Mouse (Mus musculus) right cerebral cortex, postnatal 10 days (tissue): ENCODE data around the gene Slc38a4.

ENCODE experiments used
- DNase-seq, 2 experiments: peaks; one replicate each; pipeline ENCODE4 v3.0.0; 2021; ENCODE audit warnings: low spot score in 2 of 2

The Slc38a4 gene

DNA sequence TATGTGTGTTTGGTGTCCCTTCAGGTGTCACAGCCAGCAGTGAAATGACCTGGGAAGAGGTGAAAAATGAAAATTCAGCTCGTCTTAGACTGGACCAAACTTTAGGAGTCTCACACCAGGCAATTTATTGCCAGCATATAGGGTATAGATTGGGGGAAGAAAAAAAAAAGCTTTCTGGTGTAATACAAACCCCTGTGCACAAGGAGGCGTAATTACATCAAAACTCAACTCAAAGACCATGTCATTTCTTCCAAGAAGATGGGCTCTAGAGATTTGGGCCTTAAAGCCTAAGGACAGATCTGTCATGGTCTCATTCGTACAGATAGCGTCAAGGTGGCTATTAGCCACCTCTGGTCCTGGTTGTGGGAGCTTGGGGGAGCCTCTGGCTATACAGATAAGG is 86.0 kb downstream of the Slc38a4 start:
- no peak for DNase-seq

GRCm38 (mm10) chr15:96968741-96969140 is 87.0 kb downstream of the Slc38a4 start:
- no peak for DNase-seq

DNA sequence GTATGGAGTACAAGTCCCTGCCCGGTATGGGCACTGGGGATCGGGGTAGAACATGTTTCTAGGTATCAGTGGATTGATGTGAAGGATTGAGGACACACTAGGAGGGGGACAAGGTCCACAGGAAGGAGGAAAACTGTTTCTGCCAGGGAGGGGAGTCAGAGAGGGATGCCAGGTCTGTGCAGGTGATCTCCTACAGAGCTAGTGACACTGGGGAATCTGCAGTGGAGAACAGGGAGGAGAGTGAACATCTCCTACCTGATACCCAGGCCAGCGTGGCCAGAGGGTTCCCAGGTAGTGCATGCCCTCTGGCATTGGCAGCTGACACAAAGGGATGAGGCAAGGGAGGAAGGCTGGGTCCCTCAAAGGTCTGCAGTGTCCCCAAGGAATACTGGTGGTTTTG is 89.4 kb downstream of the Slc38a4 start:
- DNase-seq = no peak

- DNase-seq = no peak
Measured at GRCm38 (mm10) chr15:96963735-96964134, 92.0 kb downstream of the Slc38a4 start.

GRCm38 (mm10) chr15:96963318-96963717 is 92.4 kb downstream of the Slc38a4 start:
- no peak for DNase-seq

- no peak for DNase-seq
Measured at GRCm38 (mm10) chr15:96960343-96960742, 95.4 kb downstream of the Slc38a4 start.

DNA sequence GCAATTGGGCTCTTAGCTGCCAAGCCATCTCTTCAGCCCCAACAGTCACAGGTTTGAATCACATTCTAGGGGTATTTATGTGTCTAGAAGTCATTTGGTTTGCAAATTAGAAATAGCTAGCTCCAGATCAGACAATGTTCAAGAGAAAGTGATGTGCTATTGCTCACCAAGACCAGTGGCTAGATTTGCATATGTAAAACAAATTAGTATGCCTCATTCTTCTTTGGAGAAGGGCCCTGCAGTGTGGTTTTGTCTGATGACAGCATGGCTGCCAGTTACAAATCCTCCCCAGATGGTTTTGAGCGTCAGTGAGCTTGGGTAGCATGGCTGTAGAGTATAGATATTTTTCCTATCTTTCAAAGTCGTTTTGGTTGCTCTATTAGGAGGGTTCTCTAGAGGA is 96.5 kb downstream of the Slc38a4 start:
- DNase-seq = no peak

GRCm38 (mm10) chr15:96956699-96957098 is 99.1 kb downstream of the Slc38a4 start:
- no peak for DNase-seq

- DNase-seq = no peak
Measured at GRCm38 (mm10) chr15:96954389-96954788, 101.4 kb downstream of the Slc38a4 start.

DNA sequence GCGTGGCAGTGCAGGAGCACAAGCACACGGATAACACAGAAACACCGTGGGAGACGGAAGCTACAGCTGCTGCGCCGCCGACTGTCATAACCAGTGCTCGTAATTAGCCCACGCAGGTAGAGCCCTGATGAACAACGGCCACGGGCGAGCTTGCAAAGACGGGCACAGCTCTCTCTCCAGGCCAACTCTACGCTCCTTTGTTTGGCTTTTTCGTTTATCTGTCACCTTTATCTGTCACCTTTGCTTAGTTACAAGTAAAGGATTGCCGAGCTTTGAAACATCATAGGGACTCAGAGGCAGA is 101.9 kb downstream of the Slc38a4 start:
- no peak for DNase-seq

GRCm38 (mm10) chr15:96953112-96953937 is 102.4 kb downstream of the Slc38a4 start:
- peak; percentile 72 to 81 for DNase-seq

DNA sequence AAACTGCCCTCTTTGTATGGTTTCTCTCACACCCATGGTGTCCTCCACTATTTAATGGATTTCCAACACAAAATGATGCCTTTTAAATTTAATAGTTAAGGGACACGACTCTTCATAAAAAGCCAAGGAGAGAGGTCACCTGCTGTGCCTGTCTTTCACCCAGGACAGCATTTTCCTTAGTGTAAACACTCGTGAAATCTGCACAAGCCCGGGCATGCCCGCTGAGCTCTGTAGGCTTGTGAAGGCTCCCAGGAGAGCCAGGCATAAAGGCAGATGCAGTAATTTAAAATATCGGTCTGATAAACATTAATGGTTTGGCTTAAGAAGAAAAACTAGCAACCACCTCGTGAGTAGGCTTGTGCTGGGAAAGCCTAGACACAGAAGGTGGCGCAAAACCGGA is 103.3 kb downstream of the Slc38a4 start:
- DNase-seq = no peak

DNA sequence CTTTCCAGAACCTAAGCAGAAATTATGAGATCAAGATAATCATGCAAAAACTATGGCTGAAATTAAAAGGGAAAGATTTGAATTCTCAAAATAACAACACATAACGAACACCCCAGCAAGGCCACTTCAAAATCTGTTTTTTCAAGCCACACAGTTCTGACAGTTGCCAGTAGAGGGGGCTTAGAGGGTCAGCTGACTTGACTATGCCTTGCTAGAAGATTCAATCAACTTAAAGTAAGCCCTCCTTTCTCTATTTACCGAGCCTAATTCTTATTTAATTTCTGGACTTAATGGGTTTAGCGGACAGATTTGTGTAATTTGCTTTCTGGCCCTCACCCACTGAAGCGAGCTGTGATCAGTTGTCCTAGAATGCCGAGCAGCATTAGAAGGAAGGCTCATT is 104.0 kb downstream of the Slc38a4 start:
- no peak for DNase-seq

- no peak for DNase-seq
Measured at GRCm38 (mm10) chr15:96948471-96948870, 107.3 kb downstream of the Slc38a4 start.
